Mouse (Mus musculus): Measurements from ENCODE around the gene Bmf.
"Not testable (repeated sequence)": the region's sequence is repeated elsewhere in the genome, so short reads cannot be mapped to it uniquely, and the experiment has no call there.

Bmf gene

DNA sequence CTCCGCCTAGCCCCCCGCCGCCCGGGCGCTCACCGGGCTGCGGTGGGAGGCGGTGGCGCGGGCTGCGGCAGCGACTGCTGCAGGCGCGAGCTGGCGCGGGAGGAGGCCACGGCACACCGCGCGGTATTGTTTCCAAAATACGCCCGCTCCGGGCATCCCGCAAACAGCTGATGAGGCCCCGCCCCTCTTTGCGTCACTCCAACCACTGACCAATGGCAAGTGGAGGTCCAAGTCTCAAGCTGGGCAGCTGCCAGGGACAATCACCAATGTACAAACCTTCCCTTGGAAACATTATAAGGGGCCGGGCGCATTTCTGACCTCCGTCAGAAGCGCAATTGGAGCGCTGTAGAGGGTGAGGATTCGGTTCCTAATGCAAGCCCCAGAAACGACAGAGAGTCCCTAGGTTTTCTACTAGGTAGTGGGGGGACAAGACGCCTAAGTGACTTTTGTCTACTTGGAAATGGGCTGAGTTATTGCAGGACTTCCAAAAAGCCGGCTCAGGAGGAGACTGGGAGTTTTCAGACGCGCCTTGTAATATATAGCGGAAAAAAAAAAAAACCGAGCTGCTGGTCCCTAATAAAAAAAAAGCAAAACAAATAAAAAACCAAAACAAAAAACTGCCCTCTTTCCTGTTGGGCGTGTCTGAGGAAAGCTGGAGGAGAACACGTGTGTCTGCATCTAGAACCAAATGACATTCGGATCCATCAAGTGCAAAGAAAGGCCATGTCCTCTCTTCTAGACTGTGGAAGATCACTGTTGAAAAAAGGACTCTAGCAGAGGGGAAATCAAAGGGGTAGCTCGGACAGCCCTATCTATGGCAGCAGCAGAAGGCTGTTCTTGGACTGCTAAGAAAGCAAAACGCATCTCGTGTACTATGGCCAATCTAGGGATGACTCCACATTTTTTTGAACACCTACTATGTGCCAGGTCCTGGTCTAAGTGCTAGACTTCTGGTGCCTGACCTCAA, at the start of gene Bmf:
Gene Bmf, minus strand, starts transcription at position 181 of the 967 bp plus-strand sequence.
- peak; percentile 98 for DNase-seq

DNA sequence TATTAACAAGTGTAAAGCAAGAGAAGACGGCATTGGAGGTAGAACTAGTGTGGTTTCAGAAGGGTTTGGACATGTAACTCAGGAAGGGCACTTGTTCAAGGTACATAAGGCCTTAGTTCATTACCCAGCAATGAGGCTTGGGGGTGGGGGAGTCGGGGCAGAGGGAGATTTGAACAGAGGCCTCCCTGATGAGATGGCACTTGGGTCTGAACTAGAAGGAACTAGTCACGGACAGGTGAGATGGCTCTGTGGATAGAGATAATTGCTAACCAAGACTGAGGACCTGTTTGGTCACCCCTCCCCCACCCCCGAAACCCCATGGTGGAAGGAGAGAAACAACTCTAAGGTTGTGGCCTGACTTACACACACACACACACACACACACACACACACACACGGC, 49.6 kb upstream of the Bmf start:
- DNase-seq, result no peak

DNA sequence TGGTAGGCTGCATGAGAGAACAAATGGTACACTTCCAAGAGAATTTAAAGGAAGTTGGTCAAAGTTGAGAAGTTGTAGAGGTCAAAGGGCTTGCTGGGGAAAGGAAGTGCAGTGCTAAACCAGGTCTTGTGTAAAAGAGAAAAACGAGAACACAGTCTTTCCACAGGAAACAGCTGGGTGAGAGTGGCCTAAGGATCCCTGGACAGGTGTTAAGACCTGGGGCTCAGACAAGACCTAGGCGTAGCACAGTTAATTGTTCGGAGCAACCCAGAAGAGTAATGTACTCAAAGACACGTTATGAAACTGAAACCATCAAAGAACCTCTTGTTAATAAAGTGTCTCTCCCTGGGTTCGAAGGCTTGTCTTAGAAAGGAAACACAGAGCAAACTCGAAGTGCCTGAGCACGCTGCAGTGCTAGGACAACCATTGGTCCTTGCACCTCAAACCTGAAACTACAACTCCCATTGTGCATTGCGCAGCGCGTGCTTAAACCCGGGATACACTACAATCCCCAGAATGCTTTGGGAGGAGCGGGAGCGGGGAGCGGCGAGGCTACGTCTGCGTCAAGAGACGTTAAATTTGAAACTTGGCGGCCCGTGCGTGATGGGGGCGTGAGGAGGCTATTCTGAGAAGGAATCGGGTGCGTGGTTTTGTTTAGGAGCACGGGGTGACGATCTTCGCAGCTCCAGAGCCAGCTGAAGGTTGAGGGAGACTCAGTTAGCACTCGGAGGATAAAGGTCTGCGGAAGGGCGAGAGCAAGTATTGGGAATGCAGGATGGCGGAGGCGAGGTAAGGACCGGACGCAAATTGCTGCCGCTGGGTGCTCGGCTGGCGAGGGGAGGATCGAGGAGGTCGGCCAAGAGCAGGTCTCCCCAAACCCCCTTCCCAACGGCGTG, 48.4 kb upstream of the Bmf start, which contains the start of gene Bub1b:
Gene Bub1b, plus strand, starts transcription at position 539 of the 896 bp plus-strand sequence.
- peak; percentile 86 for DNase-seq

DNA sequence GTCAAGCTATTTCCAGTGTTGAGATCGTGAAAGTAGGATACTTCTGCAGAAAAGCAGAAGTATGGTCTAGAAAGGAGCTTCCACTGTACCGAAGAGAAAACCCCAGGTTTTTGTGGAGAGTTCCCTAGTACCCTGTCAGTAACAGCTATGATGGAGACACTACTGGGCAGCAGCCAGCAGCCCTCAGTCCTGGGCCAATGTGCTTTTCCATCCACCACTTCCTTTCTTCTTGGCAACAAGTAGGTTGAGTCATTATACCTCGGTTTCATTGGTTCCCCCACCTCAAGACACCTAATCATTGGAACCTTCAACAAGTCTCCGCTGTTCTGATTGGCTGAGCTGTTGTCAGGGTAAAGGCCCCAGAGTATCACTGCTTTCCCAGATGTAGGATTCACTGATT, 41.6 kb upstream of the Bmf start:
- no peak for DNase-seq

DNA sequence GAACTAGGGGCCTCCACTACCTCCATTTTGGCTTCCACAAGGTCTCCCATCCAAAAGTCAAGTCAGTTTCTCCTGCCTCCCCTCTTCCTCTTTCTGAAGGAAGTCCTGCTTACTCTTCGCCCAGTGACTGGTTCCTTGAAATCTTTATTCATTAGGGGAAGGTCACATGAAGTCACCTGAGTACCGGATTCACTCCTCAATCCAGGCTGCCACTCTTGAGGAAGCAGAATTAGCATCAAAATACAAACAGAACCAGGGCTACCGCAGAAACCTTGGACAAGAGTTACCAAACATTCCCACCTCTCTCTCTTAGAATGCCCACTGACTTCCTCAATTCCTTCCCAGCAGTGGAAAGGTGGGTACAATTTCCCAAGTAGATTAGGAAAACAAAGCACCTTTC, 38.2 kb upstream of the Bmf start:
- DNase-seq, result no peak

DNA sequence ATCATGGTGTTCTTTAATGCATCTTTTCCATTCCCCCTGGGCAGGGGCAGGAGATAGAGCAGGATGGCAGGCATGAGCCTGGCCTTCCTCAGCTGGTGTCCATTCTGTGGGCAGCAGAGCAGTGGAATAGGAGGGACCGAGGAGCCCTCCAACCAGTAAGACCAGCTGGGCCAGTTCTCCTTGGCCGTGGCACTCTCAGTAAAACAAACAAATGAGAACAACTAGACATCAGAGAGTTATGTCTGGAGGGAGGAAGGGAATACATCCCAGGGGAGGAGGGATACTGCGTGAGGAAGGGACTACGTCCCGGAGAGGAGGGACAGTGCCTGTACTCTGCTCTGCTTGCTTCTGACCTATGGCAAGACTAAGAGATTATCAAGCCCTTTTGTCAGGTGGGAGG, 36.5 kb upstream of the Bmf start:
- no peak for DNase-seq

DNA sequence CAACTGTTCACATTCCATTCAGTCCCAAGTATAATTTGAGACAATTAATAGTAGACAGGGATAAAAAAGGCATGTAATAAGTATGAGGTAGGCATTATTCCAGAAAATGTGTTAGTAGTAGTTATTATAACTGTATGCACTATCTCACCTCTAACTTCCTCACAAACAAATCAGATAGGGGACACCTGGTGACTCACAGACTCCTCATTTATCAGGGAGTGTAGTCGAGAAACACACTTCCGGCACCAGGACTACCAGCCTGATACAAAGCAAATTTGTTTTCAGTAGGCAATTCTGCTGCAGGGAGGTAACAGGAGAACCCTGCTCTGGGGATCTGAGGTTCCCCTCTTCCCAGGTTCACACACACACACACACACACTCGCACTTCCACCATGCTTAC, 23.6 kb upstream of the Bmf start:
- DNase-seq, result no peak

DNA sequence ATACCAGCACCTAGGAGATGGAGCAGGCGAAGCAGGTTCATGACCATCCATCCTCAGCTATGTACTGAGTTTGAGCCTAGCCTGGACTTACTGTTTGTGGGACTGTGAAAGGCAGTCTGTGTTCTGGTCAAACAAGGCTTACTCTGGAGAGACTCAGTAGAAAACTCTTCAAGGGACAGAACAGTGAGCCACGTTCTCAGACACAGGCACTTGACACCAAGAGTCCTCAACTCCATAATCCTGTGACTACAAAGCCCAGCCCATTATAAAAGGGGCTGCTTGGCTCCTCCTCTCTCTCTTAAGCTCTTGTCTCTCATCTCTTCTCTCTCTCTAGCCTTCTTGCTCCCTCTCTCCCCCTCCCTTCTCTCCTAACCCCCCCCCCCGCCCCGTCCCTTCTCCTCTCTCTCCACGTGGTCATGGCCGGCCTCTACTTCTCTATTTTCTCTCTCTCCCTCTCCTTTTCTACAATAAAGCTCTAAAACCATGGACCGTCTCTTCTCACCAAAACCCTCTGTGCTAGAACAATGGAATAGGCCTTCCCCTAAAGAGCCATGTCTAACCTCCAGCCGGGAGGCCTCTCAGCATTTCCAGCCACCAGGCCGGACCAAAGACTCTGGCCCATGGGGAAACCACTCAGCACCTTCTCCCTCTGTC, 22.8 kb upstream of the Bmf start:
- no peak for DNase-seq

DNA sequence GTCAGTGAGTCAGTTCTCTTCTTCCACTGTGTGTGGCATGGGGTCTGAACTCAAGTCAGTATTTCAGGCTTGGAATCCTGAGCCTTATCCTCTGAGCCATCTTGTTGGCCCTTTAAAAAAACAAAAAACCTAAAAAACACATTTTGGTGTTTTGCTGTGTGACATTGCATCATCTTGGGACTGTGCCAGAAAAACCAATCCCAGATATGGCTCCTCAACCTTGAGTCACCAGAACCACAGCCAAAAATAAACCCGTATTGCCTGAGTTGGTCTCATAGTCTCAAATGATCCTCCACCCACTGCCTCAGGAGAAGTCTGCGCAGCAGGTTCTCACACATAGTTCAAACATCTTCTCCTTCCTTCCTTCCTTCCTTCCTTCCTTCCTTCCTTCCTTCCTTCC, 21.5 kb upstream of the Bmf start:
- no peak for DNase-seq

DNA sequence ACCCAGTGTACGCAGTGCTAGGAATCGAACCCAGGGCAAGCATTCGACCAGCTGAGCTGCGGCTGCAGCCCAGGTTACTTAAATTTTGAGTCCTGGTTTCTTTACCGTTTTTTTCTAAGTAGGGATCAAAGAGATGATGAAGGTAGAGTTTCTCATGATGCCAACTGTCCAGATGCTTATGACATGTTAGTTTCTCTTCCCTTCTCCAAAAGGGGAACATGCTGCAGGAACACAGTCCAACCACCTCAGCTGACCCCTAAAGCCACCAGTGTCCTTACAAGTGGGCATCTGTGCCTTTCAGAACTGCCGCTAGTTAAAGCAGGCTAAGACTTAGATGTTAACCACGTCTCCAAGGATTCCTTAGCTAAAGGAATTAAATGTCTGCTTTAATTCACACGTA, 17.7 kb upstream of the Bmf start:
- DNase-seq, result no peak

DNA sequence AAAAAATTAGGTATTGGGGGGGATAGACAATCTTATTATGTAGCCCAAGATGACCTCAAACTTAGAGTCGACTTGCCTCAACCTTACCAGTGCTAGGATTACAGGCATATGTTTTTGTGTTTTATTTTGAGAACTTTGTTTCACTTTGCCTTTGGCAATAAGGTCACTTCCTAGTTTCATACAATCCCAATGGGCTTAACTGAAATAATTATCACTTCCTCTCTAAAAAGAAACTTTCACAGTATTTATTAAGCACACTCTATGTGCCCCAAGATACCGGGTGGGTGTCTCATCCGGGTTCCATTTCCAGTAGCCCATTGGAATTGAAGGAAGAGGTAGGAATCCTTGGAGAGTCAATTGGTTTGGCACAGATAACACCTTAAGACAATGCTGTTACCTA, 12.9 kb upstream of the Bmf start:
- DNase-seq, result no peak

DNA sequence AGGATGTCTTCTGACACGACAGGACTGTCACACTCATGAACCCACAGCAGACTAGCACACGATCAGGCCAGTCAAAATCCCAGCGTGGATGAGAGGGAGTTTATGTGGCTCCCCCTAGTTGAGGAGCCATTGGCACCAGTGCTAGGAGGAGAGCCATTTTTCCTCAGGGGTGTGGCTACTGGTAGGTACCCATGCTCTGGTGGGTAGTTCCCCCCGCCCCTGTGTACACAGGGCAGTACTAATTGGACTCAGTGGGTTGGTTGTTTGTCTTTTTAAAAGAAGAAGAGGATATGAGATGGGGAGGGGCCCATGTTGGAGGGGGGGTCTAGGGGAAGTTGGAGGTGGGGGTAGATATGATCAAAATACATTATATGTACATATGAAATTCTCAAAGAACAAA, 12.5 kb upstream of the Bmf start:
- DNase-seq, result no peak

DNA sequence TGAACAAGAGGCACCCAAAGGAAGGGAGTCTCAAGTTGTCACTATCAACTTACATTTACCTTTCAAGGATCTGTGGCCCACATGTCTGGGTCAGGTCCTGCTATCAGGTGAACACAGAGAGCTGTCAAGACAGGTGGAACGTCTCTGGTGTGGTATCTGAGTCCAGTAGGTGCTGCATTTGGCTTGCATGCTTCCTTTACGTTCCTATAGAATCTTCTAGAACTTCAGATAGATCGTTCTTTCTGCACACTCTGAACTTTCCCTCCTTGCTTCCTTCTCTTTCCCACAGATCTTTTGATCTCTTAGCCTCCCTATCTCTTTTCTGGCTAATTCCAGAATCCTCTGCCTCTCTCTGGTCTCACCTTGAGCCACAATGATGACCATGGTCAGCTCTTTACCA, 8.9 kb upstream of the Bmf start:
- DNase-seq, result no peak

DNA sequence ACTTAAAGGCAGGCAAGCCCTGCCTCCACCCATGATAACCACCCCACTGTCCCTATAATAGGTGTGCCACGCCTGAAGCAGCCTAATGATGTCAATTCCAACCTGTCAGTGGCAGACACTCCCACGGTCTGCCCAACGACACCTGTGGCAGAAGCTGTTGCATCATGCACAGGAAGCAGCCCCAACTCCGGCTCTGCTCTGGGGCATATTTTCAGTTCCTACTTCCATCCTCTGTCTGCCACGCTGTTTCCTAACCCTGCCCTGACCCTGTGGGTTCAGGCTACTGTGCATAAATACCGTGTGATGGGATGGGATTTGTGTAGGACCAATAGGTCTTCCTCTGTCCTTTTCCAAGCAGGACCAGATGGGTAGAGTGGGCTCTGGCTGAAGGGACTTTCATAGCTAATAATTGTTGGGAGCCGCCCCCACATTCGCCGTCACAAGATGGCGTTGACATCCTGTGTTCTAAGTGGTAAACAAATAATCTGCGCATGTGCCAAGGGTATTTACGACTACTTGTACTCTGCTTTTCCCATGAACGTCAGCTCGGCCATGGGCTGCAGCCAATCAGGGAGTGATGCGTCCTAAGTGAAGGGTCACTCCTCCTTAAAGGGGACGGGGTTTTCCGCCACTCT, 5.0 kb upstream of the Bmf start:
- DNase-seq, result not testable (repeated sequence)

DNA sequence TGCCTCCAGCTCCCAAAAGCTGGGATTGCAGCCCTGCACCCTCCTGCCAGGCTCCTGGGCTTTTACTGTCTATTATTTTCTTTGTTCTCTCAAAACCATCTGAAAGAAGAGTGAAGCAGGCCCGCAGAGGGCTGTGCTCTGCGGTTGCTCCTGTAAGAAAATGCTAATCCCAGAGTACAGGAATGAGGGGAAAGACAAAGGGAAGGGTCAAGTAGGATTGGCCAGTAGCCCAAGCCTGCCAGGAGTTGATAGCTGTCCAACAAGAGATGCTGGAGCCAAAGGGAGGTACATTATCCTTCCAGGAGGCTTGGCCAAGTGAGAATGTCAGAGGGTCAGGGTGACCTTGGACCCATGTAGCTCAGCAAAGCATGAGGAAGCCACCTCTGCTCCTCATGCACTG, 2.1 kb upstream of the Bmf start:
- no peak for DNase-seq

DNA sequence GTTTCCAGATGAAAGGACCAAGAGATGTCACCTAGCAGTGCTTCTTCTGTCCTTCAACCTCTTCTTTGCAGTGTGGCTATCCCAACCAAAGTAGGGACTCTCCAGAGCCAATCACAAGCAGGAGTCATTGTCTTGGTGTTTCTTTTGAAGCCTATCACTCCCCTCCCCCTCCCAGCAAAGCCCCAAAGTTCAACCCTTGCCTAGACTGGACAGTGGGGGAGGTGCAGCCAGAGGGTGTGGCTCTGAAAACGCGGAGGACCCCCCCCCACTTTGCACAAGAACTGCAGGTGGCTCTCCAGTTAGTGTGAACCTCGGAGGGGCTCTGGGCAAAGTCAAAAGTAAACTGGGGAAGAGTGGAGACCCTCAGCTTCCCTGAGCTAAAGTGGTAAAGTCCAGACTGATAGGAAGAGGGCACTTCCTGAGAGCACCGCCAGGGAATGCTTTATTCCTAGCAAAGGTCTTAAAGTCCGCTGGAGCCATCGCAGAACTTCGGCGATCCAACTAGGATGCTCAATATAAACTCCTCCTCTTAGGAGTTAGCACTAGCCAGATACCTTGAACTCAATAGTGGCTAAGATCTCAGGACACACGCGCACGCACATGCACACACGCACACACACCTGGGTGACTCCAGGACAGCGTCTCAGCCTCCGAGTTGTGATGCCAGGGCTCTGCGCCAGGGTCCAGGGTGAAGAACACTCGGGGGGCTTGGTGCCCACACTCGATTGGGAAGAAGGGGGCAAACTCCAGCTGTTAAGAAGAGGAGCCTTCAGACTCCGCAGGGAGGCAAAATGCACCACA, 866 bp downstream of the Bmf start:
- DNase-seq, result no peak

DNA sequence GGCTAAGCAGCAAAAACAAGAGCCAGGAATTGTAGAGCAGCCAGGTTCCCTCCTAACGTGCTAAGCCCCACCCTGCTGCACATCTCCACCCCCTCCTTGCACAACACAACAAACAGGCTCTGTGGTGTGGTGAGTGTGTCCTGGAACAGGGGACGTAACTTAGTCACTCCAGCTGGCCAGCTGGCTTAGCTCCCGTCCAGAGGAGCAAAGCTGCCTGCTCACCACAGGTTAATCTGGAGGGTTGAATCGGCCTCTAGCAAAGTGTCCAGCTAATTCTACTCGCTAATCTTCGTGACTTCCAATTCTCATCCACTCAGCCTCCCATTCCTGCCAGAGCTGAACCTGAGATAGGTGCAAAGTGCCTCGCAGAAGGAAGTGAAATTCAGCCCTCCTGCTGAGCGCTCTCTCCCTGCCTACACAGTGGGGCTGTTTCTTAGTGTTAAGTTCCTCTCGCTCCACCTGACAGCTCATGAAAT, 1.9 kb downstream of the Bmf start:
- DNase-seq, result no peak

DNA sequence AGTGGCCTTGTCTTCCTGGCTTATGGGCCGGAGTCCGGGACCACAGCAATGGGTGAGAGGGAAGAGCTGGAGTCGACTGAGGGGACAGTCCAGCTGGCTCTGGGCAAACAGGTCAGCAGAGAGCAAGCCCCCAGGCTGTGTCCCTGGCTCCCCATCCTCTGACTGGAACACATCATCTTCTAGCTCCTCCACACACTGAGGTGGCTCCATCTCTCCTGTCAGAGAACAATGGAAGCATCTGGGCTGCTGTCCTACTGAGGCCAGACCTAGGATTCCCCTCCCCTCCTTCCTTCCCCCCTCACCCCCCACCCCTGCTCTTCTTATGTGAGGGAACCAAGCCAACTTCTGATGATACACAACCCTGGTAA, 2.7 kb downstream of the Bmf start:
- no peak for DNase-seq

DNA sequence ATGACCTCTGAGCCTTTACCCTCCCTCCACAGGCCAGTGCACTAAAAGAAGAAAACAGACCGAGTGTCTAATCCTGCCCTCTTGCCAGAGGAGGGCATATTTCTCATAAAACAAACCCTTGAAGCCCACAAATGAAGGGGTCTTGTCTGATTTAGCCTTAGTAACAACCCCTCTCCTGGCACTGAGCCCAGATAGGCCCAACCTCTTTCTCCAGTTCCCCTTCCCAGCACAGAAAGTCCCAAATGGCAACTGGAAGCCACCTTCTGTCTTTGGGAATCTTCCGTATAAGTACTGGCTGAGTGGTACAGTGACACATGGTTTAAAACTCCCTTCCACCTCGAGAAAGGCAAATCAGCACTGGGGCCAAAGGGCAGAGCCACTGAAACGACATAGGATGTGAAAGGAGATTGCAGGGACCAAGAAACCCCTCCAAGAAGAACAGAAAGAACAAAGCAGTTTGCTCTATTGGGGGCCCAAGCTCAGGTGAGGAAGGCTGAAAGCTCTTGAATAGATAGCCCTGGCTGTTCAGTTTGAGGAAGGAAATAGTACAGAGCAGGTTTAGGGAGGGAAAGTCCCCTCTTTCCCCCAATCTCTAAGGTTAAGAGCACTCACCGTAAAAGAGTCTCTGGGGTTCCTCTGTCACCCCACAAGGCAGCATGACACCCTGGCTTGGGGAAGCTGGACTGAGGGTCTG, 3.2 kb downstream of the Bmf start:
- DNase-seq, result no peak

DNA sequence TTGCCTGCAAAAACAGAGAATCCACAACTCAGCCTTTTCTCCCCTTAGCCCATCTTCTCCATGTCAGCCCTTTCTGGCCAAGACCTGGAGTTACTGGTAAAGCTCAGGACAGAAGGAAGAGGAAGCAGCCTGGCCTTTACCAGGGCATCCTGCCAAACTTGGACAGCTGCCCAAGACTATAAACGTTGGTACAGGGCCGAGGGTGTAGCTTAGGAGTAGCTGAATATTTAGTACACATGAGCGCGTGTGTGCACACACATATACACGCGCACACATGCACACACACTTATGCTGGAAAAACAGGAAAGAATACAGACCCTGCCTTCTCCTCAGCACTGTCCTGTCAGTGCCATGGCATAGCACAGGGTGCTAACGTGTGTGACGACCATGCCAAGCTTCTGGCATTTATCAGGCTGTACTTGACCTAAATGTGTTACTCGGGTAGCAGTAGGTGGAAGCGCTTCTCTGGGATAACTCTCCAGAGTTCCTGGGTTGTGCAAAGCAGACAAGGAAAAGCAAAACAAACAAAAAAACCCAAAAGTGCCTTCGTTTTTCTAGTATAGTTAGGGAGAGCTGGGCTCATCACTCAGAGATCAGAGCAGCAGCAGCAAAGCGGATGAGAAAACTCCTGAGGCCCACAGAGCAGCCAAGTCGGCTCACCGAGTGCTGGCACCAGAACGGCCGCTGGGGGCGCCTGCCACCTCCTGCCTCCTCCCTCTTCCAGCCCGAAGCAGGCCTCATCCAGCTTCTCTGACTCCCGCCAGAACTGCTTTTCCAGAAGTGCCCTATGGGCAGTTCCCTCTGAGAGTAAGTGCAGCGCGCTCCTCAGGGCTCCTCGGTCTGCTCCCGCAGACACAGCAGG, 4.0 kb downstream of the Bmf start:
- peak; percentile 88 for DNase-seq
